Mouse (Mus musculus) T-cell, adult 66 days (primary cell): Measurements from ENCODE around the gene Pdzrn3. TPM values are rescaled to one million over a fixed set of nuclear protein-coding genes. Genes with fewer than 3 reads are reported as not detected.

ENCODE experiments used
- total RNA-seq, 2 experiments: library from RNA; stranded (reverse); gene quantifications; 3 replicates in 1 of 2; 4 replicates in 1 of 2; pipeline ENCODE4 v1.2.4; 2023

Pdzrn3 gene
- under 1 TPM; 0.39 to 0.90 TPM for total RNA-seq

DNA sequence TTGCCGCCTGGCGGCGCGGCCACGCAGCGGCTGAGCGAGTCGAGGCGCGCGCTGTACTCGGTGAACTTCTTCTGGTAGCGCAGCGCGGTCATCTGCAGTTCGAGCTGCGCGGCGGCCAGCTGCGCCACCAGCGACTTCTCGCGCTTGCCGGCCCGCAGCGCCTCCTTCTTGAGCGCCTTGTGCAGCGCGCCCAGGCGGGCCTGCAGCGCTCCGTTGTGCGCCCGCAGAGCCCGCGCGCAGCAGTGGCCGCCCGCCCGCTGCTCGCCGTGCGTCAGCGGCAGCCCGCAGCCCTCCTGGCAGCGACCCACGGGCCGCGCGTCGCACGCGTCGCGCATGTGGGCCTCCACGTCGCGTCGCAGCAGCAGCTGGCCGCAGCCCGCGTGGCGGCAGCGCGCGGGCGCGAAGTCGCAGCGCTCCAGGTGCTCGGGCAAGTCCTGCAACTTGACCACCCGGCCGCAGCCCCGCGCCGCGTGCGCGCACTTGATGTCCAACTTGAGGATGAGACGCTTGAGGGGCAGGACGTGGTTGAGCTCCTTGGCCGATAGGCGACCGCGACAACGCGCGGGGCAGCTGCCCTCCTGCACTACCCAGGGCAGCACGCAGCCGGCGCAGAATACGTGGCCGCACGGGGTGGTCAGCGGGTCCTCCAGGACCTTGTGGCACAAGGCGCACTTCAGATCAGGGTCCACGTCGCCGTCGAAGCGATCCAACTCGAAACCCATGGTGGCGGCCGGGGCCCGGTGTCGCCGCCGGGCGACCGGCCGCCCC, at the start of gene Pdzrn3:
Gene Pdzrn3, minus strand, starts transcription at position 731 of the 768 bp plus-strand sequence.

